12 mouse cellular contexts compared by ENCODE assay signal in the genomic region with DNA sequence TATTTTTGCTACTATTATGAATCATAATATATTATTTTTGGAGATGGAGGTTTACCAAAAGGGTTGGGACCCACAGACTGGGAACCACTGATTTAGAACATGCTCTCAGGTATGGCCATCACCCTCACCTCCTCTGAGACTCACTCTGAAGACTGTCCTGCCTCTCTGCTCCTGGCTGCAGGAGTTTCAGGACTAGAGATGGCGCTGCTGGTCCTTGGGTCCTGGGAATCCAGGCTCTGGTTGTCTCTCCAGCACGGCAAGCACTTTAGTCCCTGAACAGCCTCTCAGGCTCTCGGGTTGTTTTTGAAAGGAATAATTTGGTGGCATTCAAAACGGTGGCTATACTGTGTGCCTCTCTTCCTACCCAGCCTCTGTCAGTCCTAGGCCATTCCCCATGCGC. TPM values are rescaled to one million over a fixed set of nuclear protein-coding genes. Genes with fewer than 3 reads are reported as not detected.
DNase-seq lines count a peak whose midpoint lies in the region; ATAC-seq and TF ChIP-seq lines count a peak whose summit lies in the region.
"Had no signal": no experiment of that assay in that cellular context is flagged by ENCODE, and none has a peak within 500 bp of the region (broad histone marks: within the 10 kb centered on the region; RNA-seq: fewer than 3 reads in every experiment).

No protein-coding gene starts in this region.

- no peak overlapping the region for H3K4me3 ChIP-seq in heart, embryonic 10.5 days
- H3K4me3 ChIP-seq in stomach, postnatal 0 days (ENCODE audit: low read depth, low read length): no peak overlapping the region

- DNase-seq in heart, adult 11 months: peak; percentile 96
- DNase-seq in heart, embryonic 10.5 days (ENCODE audit: low spot score): no peak
- peak; percentile 36 to 45 for DNase-seq in lung, adult 18-20 months
- no peak for DNase-seq in lung, postnatal 25 days (ENCODE audit: low spot score)
- peak; percentile 3 for DNase-seq in brain, embryonic 14.5 days (ENCODE audit: low read depth)
- DNase-seq in stomach, postnatal 0 days (ENCODE audit: low spot score): no peak
- no peak for DNase-seq in natural killer cell, adult 2 months (ENCODE audit: low spot score in 2 of 2)
- DNase-seq: right cerebral cortex, adult 18-20 months; thymus, postnatal 14 days had no signal

- no peak for ATAC-seq in stomach, postnatal 0 days (ENCODE audit: low FRiP score, low TSS enrichment)

- H3K27me3 ChIP-seq in heart, embryonic 10.5 days (ENCODE audit: insufficient read depth, poor library complexity, severe bottlenecking): no peaks in the 10 kb centered on the region
- H3K27me3 ChIP-seq in stomach, postnatal 0 days (ENCODE audit: control insufficient read depth, insufficient read depth, low read length): no peaks in the 10 kb centered on the region

- H3K27ac ChIP-seq in heart, embryonic 10.5 days: no peak overlapping the region
- no peak overlapping the region for H3K27ac ChIP-seq in stomach, postnatal 0 days (replicated peaks)

- no peak overlapping the region for H3K4me2 ChIP-seq in stomach, postnatal 0 days (replicated peaks; ENCODE audit: low read depth)

- H3K36me3 ChIP-seq in heart, embryonic 10.5 days: peaks cover 4% of the 10 kb centered on the region
- H3K36me3 ChIP-seq in stomach, postnatal 0 days (ENCODE audit: control insufficient read depth, insufficient read depth, low read length): no peaks in the 10 kb centered on the region

- 40% methylated on average over 5 of the region's 5 CpGs for WGBS in heart, embryonic 10.5 days
- WGBS in stomach, postnatal 0 days: 52% methylated on average over 5 of the region's 5 CpGs

- H3K4me1 ChIP-seq in heart, embryonic 10.5 days: peaks cover 9% of the 10 kb centered on the region
- H3K4me1 ChIP-seq in stomach, postnatal 0 days (replicated peaks; ENCODE audit: control insufficient read depth, insufficient read depth): no peaks in the 10 kb centered on the region

- no peaks in the 10 kb centered on the region for H3K9me3 ChIP-seq in heart, embryonic 10.5 days
- no peaks in the 10 kb centered on the region for H3K9me3 ChIP-seq in stomach, postnatal 0 days (ENCODE audit: control insufficient read depth, low read length)

- no peak for TF ChIP-seq POLR2A in brain, embryonic 14.5 days (IDR thresholded peaks at IDR 0.05; ENCODE audit: borderline replicate concordance, extremely low read depth, insufficient read depth, insufficient read length, poor library complexity, severe bottlenecking)

- 0 out of 2 replicates have a peak, but pooled peaks have one; percentile 3 for TF ChIP-seq CTCF in brain, embryonic 14.5 days (IDR thresholded peaks at IDR 0.05; ENCODE audit: borderline replicate concordance, extremely low read depth, insufficient read depth, insufficient read length)
- TF ChIP-seq CTCF in stomach, postnatal 0 days (IDR thresholded peaks at IDR 0.05; ENCODE audit: low read depth): peak; percentile 67

- TF ChIP-seq EP300 in stomach, postnatal 0 days (optimal IDR thresholded peaks at IDR 0.05): no peak

- H3K9ac ChIP-seq in stomach, postnatal 0 days (ENCODE audit: low read length): no peak overlapping the region

RNA-seq across cellular contexts. Expression of a gene that starts 22.1 kb away (rescaled TPM):
- 129 and 131 TPM in 2 replicates for polyA plus RNA-seq in heart, embryonic 10.5 days (2016; fragmentation: Nextera tagmentation; extraction: Ambion mirVana)
- 242 and 254 TPM in 2 replicates for polyA plus RNA-seq in brain, embryonic 14.5 days (2012; rRNA removed)
- 38.2 and 42.0 TPM in 2 replicates for polyA plus RNA-seq in stomach, postnatal 0 days (2015; fragmentation: Nextera tagmentation; extraction: Ambion mirVana)

RNA-seq across cellular contexts. Expression of a gene that starts 42.3 kb away (rescaled TPM):
- 43.4 and 55.4 TPM in 2 replicates for polyA plus RNA-seq in heart, embryonic 10.5 days (2016; fragmentation: Nextera tagmentation; extraction: Ambion mirVana)
- polyA plus RNA-seq in brain, embryonic 14.5 days (2012; rRNA removed): 89.1 and 103 TPM in 2 replicates
- polyA plus RNA-seq in stomach, postnatal 0 days (2015; fragmentation: Nextera tagmentation; extraction: Ambion mirVana): 53.8 and 57.4 TPM in 2 replicates

RNA-seq across cellular contexts. Expression of a gene that starts 43.2 kb away (rescaled TPM):
- polyA plus RNA-seq in heart, embryonic 10.5 days (2016; fragmentation: Nextera tagmentation; extraction: Ambion mirVana): 19.8 and 23.4 TPM in 2 replicates
- polyA plus RNA-seq in brain, embryonic 14.5 days (2012; rRNA removed): 11.5 and 14.3 TPM in 2 replicates
- polyA plus RNA-seq in stomach, postnatal 0 days (2015; fragmentation: Nextera tagmentation; extraction: Ambion mirVana): 9.6 and 9.9 TPM in 2 replicates

RNA-seq across cellular contexts. Expression of a gene that starts 48.4 kb away (rescaled TPM):
- polyA plus RNA-seq in heart, embryonic 10.5 days (2016; fragmentation: Nextera tagmentation; extraction: Ambion mirVana): not detected in 2 replicates
- polyA plus RNA-seq in brain, embryonic 14.5 days (2012; rRNA removed): not detected in 2 replicates
- polyA plus RNA-seq in stomach, postnatal 0 days (2015; fragmentation: Nextera tagmentation; extraction: Ambion mirVana): not detected in 2 replicates
- polyA plus RNA-seq: forebrain, embryonic 11.5 days; large intestine, adult 2 months; limb, embryonic 14.5 days had no signal

RNA-seq across cellular contexts. Expression of a gene that starts 49.2 kb away (rescaled TPM):
- polyA plus RNA-seq in heart, embryonic 10.5 days (2016; fragmentation: Nextera tagmentation; extraction: Ambion mirVana): not detected in 2 replicates
- not detected in 2 replicates for polyA plus RNA-seq in brain, embryonic 14.5 days (2012; rRNA removed)
- polyA plus RNA-seq in stomach, postnatal 0 days (2015; fragmentation: Nextera tagmentation; extraction: Ambion mirVana): 0.45 and 0.79 TPM in 2 replicates
- polyA plus RNA-seq: forebrain, embryonic 11.5 days; large intestine, adult 2 months; limb, embryonic 14.5 days had no signal

Comparison
In these comparisons a context has a peak if more than half of its experiments do, and no peak if none do; other contexts are left out.
1. DNase-seq: peak in heart, adult 11 months (single experiment), lung, adult 18-20 months (2 of 2) and brain, embryonic 14.5 days (single experiment); none in heart, embryonic 10.5 days (single experiment), lung, postnatal 25 days (single experiment), stomach, postnatal 0 days (single experiment) and natural killer cell, adult 2 months (0 of 2).